Mouse (Mus musculus) CH12.LX (cell line): Measurements from ENCODE around the gene Rasa3. TPM values are rescaled to one million over a fixed set of nuclear protein-coding genes. Genes with fewer than 3 reads are reported as not detected.

ENCODE experiments used
- DNase-seq: peaks from one replicate; pipeline ENCODE4 v3.0.0-alpha.2; 2013; ENCODE audit errors: extremely low read depth
- H3K27ac ChIP-seq: 2 replicates; pipeline ENCODE4 v1.5.1; 2012; ENCODE audit warnings: low read depth, mild to moderate bottlenecking, control low read depth, moderate library complexity; ENCODE audit not compliant: insufficient read depth
- H3K27me3 ChIP-seq: replicated peaks from 2 replicates; pipeline ENCODE3; 2012; ENCODE audit warnings: inconsistent platforms
- H3K36me3 ChIP-seq, 2 experiments: replicated peaks in 1 of 2; 2 replicates each; pipeline versions ENCODE3 to v1.6.1; 2012; ENCODE audit warnings: inconsistent platforms in 1 of 2, low read length in 1 of 2, mild to moderate bottlenecking in 1 of 2, mixed read lengths in 1 of 2, moderate library complexity in 1 of 2; ENCODE audit not compliant: control insufficient read depth in 1 of 2, insufficient read depth in 1 of 2
- H3K4me1 ChIP-seq, 2 experiments: 2 replicates each; pipeline ENCODE4 v1.6.1; 2012; ENCODE audit warnings: inconsistent platforms in 1 of 2, moderate library complexity in 1 of 2; ENCODE audit not compliant: insufficient read depth in 2 of 2, control insufficient read depth in 1 of 2
- H3K4me2 ChIP-seq: 2 replicates; pipeline ENCODE4 v1.6.1; 2012; ENCODE audit warnings: low read depth, mild to moderate bottlenecking, control low read depth; ENCODE audit not compliant: poor library complexity, insufficient read depth, severe bottlenecking
- H3K4me3 ChIP-seq, 3 experiments: fragments of 150-350 bp in 1 of 3; sonication (generic) in 1 of 3; replicated peaks in 1 of 3; 2 replicates each; pipeline versions ENCODE3 to v1.5.1; 2011 to 2012; ENCODE audit warnings: low read depth in 2 of 3, low read length in 2 of 3, mild to moderate bottlenecking in 2 of 3, moderate library complexity in 2 of 3, control low read depth in 1 of 3, improper control_type of control experiment in 1 of 3, inconsistent platforms in 1 of 3, mixed read lengths in 1 of 3; ENCODE audit not compliant: poor library complexity in 1 of 3
- H3K79me2 ChIP-seq: replicated peaks from 2 replicates; pipeline ENCODE4 v1.6.1; 2012; ENCODE audit warnings: mild to moderate bottlenecking, moderate library complexity; ENCODE audit not compliant: control insufficient read depth, poor library complexity, insufficient read depth, severe bottlenecking; ENCODE audit errors: extremely low read depth
- H3K9ac ChIP-seq: 2 replicates; pipeline ENCODE4 v1.6.1; 2012; ENCODE audit warnings: low read depth, mild to moderate bottlenecking, control low read depth, moderate library complexity; ENCODE audit not compliant: insufficient read depth
- H3K9me3 ChIP-seq: replicated peaks from 2 replicates; pipeline ENCODE3; 2012; ENCODE audit warnings: low read length, inconsistent platforms, mixed read lengths
- BHLHE40 ChIP-seq: IDR thresholded peaks from 2 replicates; pipeline ENCODE4 v1.6.1; 2011; ENCODE audit warnings: mild to moderate bottlenecking, low read depth, low read length, improper control_type of control experiment
- CHD1 ChIP-seq: IDR thresholded peaks from 2 replicates; pipeline ENCODE4 v1.6.1; 2012; ENCODE audit warnings: low read depth, low read length, improper control_type of control experiment, inconsistent platforms
- E2F4 ChIP-seq: IDR thresholded peaks from 2 replicates; pipeline ENCODE4 v1.6.1; 2011; ENCODE audit warnings: low read depth, low read length, improper control_type of control experiment; ENCODE audit not compliant: insufficient replicate concordance
- ELF1 ChIP-seq: IDR thresholded peaks from 2 replicates; pipeline ENCODE4 v1.6.1; 2014; ENCODE audit warnings: low read depth, mild to moderate bottlenecking, inconsistent platforms, low read length, improper control_type of control experiment
- ETS1 ChIP-seq: conservative IDR thresholded peaks from 2 replicates; pipeline ENCODE4 v1.6.1; 2012; ENCODE audit warnings: low read depth, mild to moderate bottlenecking, inconsistent platforms, low read length, improper control_type of control experiment, moderate library complexity
- IRF4 ChIP-seq: IDR thresholded peaks from 2 replicates; pipeline ENCODE4 v1.6.1; 2014; ENCODE audit warnings: low read depth, mild to moderate bottlenecking, inconsistent platforms, low read length, improper control_type of control experiment
- JUN ChIP-seq: IDR thresholded peaks from 2 replicates; pipeline ENCODE4 v1.6.1; 2011; ENCODE audit warnings: low read depth, mild to moderate bottlenecking, low read length, improper control_type of control experiment, moderate library complexity; ENCODE audit not compliant: insufficient read depth
- JUND ChIP-seq: conservative IDR thresholded peaks from 2 replicates; pipeline ENCODE4 v1.6.1; 2011; ENCODE audit warnings: low read depth, low read length, improper control_type of control experiment
- MAFK ChIP-seq: IDR thresholded peaks from 2 replicates; pipeline ENCODE4 v1.6.1; 2011; ENCODE audit warnings: low read length, improper control_type of control experiment; ENCODE audit not compliant: insufficient replicate concordance
- MAZ ChIP-seq: IDR thresholded peaks from 2 replicates; pipeline ENCODE4 v1.6.1; 2012; ENCODE audit warnings: low read depth, mild to moderate bottlenecking, inconsistent platforms, low read length, improper control_type of control experiment, moderate library complexity
- MXI1 ChIP-seq: IDR thresholded peaks from 2 replicates; pipeline ENCODE4 v1.6.1; 2011; ENCODE audit warnings: mild to moderate bottlenecking, low read depth, low read length, improper control_type of control experiment
- MYC ChIP-seq: IDR thresholded peaks from 2 replicates; pipeline ENCODE4 v1.6.1; 2011; ENCODE audit warnings: low read depth, mild to moderate bottlenecking, improper control_type of control experiment, low read length
- NRF1 ChIP-seq: IDR thresholded peaks from 2 replicates; pipeline ENCODE4 v1.6.1; 2014; ENCODE audit warnings: low read depth, mild to moderate bottlenecking, inconsistent platforms, low read length, improper control_type of control experiment, moderate library complexity
- PAX5 ChIP-seq: IDR thresholded peaks from 2 replicates; pipeline ENCODE4 v1.6.1; 2012; ENCODE audit warnings: low read length, inconsistent platforms, mixed read lengths
- RAD21 ChIP-seq: IDR thresholded peaks from 2 replicates; pipeline ENCODE4 v1.6.1; 2011; ENCODE audit warnings: low read depth, mild to moderate bottlenecking, low read length, improper control_type of control experiment, moderate library complexity
- USF1 ChIP-seq: IDR thresholded peaks from 2 replicates; pipeline ENCODE4 v1.6.1; 2014; ENCODE audit warnings: low read depth, mild to moderate bottlenecking, inconsistent platforms, low read length, improper control_type of control experiment
- USF2 ChIP-seq: conservative IDR thresholded peaks from 2 replicates; pipeline ENCODE4 v1.6.1; 2011; ENCODE audit warnings: low read depth, low read length, improper control_type of control experiment
- ZC3H11A ChIP-seq: IDR thresholded peaks from 2 replicates; pipeline ENCODE4 v1.6.1; 2012; ENCODE audit warnings: low read depth, mild to moderate bottlenecking, inconsistent platforms, low read length, improper control_type of control experiment
- dilution Hi-C: fragments of 300-500 bp; cut with MboI; formaldehyde crosslinking; loops from 2 replicates; pipeline ENCODE4 v1.14.3; 2020; ENCODE audit warnings: low sequenced_read_pairs; ENCODE audit not compliant: extremely low pct_unique_long_range_greater_than_20kb, extremely low pct_ligation_motif_present
- in situ Hi-C: fragments of 300-500 bp; cut with MboI; formaldehyde crosslinking; loops from 3 replicates; pipeline ENCODE4 v1.14.3; 2019; ENCODE audit warnings: low sequenced_read_pairs, low pct_ligation_motif_present, low pct_unique_long_range_greater_than_20kb, mixed read lengths
- polyA plus RNA-seq: library from polyadenylated mRNA; unstranded; fragments of >175 nt; gene quantifications from 2 replicates; pipeline ENCODE4 v1.2.1, GENCODE M21; 2012; ENCODE audit warnings: low read depth; ENCODE audit not compliant: insufficient read length
- total RNA-seq, 2 experiments: library from RNA; depleted of rRNA; stranded (reverse); fragments of 300-350 nt in 1 of 2; fragments of >200 nt in 1 of 2; gene quantifications; 2 replicates each; pipeline ENCODE4 v1.2.3; 2012 to 2014

Rasa3 gene
- total and polyA plus RNA-seq, 3 experiments = 12.8 to 28.5 (median 13.6) TPM

- Histone ChIP-seq H3K79me2 (no peaks in the 10 kb centered on the region), H3K9me3 (no peaks in the 10 kb centered on the region)
- TF ChIP-seq ELF1 = no peak
- no peak for TF ChIP-seq E2F4
- TF ChIP-seq USF1 = no peak
- no peak for TF ChIP-seq MXI1
- TF ChIP-seq MYC = no peak
- no peak for TF ChIP-seq RAD21
- no peak for TF ChIP-seq CHD1
- TF ChIP-seq, all 38 proteins: peak for 0
- dilution Hi-C loops (no loop called here), in situ Hi-C loops (no loop called here)
- Histone ChIP-seq H3K4me3 (no peak overlapping the region), H3K27ac (no peak overlapping the region), H3K4me1 (no peaks in the 10 kb centered on the region; a peak in 1 of 4 replicates), H3K4me2 (no peak overlapping the region), H3K36me3 (no peaks in the 10 kb centered on the region), H3K27me3 (peaks cover 4% of the 10 kb centered on the region), H3K9ac (no peak overlapping the region)
- no peak for DNase-seq
Measured at GRCm38 (mm10) chr8:13708514-13708913, 31.1 kb upstream of the Rasa3 start.

- Histone ChIP-seq H3K36me3 (no peaks in the 10 kb centered on the region), H3K9me3 (no peaks in the 10 kb centered on the region), H3K9ac (no peak overlapping the region), H3K79me2 (no peaks in the 10 kb centered on the region), H3K27me3 (peaks cover 4% of the 10 kb centered on the region), H3K4me3 (no peak overlapping the region), H3K4me1 (no peaks in the 10 kb centered on the region; a peak in 1 of 4 replicates), H3K27ac (no peak overlapping the region), H3K4me2 (no peak overlapping the region)
- dilution Hi-C loops (no loop called here), in situ Hi-C loops (no loop called here)
- TF ChIP-seq USF1 (no peak), IRF4 (no peak), RAD21 (no peak), ZC3H11A (no peak), MYC (no peak), JUN (no peak), MAFK (no peak)
- DNase-seq = no peak
Measured at GRCm38 (mm10) chr8:13706918-13707317, 29.5 kb upstream of the Rasa3 start.

GRCm38 (mm10) chr8:13705668-13706067 is 28.3 kb upstream of the Rasa3 start, which contains the start of gene Cfap97d2:
Gene Cfap97d2, plus strand, starts transcription at chr8:13705889.
- in situ Hi-C loops = no loop called here
- Histone ChIP-seq H3K4me3 (no peak within 1 kb of the TSS), H3K27ac (no peak within 1 kb of the TSS), H3K9ac (no peak within 1 kb of the TSS)
- no peak for TF ChIP-seq IRF4
- no peak for TF ChIP-seq MAFK
- TF ChIP-seq PAX5 = no peak
- TF ChIP-seq USF1 = peak; percentile 61
- TF ChIP-seq ZC3H11A = no peak
- TF ChIP-seq BHLHE40 = no peak
- TF ChIP-seq ETS1 = no peak
- TF ChIP-seq NRF1 = no peak
- no peak for TF ChIP-seq MAZ
- TF ChIP-seq USF2 = peak; percentile 33; the same call in 1 of the 2 replicates
- no peak for TF ChIP-seq JUND
- no peak for TF ChIP-seq CHD1
- TF ChIP-seq, all 38 proteins: peak for 2
- Histone ChIP-seq H3K9me3 (no peaks in the 10 kb centered on the region), H3K4me2 (no peak within 1 kb of the TSS), H3K27me3 (peaks cover 4% of the 10 kb centered on the region), H3K79me2 (no peaks in the 10 kb centered on the region), H3K36me3 (no peaks in the 10 kb centered on the region), H3K4me1 (no peaks in the 10 kb centered on the region; a peak in 1 of 4 replicates)
- dilution Hi-C loops = no loop called here
- DNase-seq = peak; percentile 19
